Mouse (Mus musculus): ENCODE results near the gene Slc22a5.
"Not testable (repeated sequence)": the region's sequence is repeated elsewhere in the genome, so short reads cannot be mapped to it uniquely, and the experiment has no call there.

Gene Slc22a5

GRCm38 (mm10) chr11:53891505-53892451 lies at the start of gene Slc22a5:
Gene Slc22a5, minus strand, starts transcription at chr11:53891660.
- DNase-seq (ENCODE audit: extremely low spot score): peak; percentile 99

DNA sequence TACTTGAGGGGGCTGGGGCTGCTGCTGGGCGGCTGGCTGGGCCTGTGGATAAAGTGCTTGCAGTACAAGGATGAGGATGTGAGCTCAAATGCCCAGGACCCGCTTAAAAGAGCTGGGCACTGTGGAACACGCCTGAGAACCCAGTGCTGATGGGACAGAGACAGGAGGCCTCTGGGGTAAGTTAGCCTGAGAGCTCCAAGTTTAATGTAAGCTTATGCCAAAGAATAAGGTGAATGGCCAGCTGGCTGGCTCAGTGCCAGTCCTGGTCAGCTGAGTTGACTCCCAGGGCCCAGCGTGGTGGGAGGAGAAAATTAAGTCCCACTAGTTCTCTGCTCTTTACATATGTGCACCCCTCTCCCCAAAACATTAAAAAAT lies 40.5 kb upstream of the Slc22a5 start:
- not testable (repeated sequence) for DNase-seq (ENCODE audit: extremely low spot score)

DNA sequence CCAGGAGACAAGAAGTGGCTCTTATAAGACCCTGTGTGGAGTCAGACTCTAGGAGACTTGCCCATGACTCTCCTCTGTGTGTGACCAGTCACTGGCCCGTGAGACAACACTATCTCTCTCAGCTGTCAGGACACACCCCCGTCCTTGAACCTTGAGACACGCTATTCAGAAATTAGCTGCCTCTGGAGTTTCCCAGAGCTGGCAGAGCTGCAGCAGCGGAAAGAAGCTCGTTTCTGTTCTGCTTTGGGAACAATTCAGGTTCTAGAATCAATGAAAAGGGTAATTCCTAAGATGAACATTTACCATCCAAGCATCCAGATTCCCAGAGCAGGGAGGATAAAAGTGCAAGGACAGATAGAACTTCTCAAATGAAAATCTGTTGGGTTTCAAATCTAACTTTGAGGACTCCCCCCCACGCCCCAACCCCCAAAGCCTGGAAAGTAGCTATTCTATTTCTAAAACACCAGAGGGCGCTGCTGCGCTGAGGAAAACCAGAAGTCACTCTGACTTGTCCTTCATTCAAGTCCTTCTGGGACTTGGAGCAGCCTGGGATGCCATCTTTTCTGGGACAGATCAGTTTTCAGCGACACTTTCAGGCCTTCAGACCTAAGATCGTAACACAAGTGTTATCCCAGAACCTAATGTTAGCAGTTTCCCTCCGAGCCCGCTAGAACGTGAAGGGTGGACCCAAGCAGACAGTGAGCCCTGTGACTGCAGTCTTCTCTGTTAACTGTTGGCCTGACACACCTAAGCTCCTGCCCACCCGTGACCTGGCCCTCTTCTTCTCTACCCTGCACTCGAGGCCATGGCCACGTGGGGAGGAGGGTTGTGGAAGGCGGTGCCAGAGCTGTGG lies 39.9 kb upstream of the Slc22a5 start:
- peak; percentile 61 for DNase-seq (ENCODE audit: extremely low spot score)

DNA sequence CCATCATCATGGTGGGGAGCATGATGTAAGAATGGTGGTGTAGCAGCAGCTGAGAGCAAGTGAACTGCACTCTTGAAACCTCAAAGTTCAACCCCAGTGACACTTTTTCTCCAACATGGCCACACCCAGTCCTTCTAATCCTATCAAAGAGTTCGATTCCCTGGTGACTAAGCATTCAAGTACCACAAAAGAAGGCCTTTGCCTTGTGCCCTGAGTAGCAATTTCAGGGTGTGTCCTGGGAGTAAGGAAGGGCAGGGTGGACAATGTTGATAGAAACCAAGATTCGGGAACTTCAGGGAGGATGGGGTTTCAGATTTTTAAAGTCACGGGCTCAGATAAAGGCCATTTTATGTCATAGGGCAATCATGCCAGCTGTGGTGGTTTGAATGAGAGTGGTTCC lies 38.3 kb upstream of the Slc22a5 start:
- no peak for DNase-seq (ENCODE audit: extremely low spot score)

DNA sequence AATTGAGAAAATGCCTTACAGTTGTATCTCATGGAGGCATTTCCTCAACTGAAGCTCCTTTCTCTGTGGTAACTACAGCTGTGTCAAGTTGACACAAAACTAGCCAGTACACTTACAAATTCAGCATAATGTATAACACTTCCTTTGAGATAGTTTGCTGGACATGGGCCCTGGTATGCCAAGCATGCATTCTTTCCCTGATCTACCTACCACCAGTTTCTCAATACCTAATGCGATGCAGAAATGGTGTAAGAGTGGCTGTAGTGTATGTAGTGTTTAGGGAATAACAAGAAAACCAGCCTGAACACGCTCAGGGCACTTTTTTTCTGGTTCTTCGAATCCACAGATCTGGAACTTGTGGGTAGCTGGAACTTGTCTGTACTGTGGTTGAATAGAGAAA lies 37.1 kb upstream of the Slc22a5 start:
- no peak for DNase-seq (ENCODE audit: extremely low spot score)

- DNase-seq (ENCODE audit: extremely low spot score): no peak
Observed at GRCm38 (mm10) chr11:53926303-53926702, 34.8 kb upstream of the Slc22a5 start.

- no peak for DNase-seq (ENCODE audit: extremely low spot score)
Observed at GRCm38 (mm10) chr11:53918851-53919250, 27.4 kb upstream of the Slc22a5 start.

DNA sequence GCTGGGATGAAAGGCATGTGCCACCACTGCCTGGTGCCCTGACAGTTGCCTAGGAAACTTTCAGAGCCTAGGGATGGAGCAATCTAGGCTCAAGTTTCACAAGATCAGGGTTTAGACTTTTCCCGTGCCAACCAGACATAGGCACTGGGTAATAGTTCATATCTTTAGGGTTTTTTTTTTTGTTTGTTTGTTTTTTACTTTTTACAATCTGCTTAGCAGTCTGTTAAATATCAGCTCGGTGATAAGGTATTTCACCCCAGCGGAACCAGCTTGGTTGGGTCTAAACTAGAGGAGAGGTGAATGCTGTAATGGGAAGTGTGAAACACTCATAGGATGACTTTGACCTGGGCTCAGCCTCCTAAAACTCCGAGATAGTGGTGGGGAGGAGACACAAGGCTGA lies 19.6 kb upstream of the Slc22a5 start:
- DNase-seq (ENCODE audit: extremely low spot score): no peak

DNA sequence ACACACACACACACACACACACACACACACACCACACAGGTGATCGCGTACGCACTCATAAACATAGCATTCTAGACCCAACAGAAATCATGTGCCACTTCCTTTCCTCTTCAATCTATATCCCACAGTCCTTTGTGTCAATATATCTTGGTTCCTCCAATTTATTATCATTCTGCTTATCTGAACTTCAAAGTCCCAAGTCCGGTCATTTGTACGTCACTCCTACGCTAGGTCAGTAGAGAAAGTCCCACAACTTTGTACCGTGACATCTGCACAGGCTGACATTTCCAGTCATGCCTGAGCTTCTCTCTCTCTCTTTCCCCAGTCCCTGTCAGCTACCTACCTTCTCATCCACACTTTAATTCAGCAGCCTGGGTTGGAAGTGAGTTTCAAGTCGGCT lies 17.2 kb upstream of the Slc22a5 start:
- no peak for DNase-seq (ENCODE audit: extremely low spot score)

GRCm38 (mm10) chr11:53904534-53904925 lies 13.1 kb upstream of the Slc22a5 start:
- no peak for DNase-seq (ENCODE audit: extremely low spot score)

- DNase-seq (ENCODE audit: extremely low spot score): peak; percentile 58
Observed at GRCm38 (mm10) chr11:53903781-53904533, 12.5 kb upstream of the Slc22a5 start.

GRCm38 (mm10) chr11:53902741-53903140 lies 11.3 kb upstream of the Slc22a5 start:
- no peak for DNase-seq (ENCODE audit: extremely low spot score)

DNA sequence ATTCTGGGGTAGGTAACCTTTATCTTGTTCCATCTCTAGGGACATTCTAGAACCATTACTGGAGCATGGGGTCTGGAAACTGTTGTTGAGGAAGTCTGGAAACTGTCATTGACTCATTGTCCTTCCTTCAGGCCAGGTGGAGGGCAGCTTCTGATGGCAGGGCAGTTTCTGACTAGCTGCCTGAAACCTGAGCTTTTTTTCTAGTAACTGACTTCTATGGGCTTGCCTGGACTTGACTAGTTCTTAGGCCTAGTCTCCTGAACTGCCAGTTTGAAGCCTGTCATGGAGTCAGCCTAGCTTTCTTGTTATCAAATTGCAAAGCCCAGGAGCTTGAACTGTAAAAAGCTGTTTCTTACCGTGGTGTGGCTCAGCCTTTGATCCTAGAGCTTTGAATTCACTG lies 9.5 kb upstream of the Slc22a5 start:
- no peak for DNase-seq (ENCODE audit: extremely low spot score)

DNA sequence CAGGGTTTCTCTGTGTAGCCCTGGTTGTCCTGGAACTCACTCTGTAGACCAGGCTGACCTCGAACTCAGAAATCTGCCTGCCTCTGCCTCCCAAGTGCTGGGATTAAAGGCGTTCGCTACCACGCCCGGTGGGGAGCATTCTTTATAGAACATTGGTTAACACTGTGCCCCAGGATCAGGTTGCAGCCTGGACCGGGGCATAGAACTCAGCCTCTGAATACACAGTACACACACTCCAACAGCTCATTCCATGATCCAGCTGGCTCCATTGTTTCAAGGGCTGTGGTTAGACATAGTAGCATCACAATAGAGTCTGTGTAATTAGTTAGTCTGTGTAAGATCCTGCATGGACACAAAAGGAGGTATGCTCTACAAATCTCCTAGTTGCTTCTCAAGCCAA lies 8.5 kb upstream of the Slc22a5 start:
- no peak for DNase-seq (ENCODE audit: extremely low spot score)

DNA sequence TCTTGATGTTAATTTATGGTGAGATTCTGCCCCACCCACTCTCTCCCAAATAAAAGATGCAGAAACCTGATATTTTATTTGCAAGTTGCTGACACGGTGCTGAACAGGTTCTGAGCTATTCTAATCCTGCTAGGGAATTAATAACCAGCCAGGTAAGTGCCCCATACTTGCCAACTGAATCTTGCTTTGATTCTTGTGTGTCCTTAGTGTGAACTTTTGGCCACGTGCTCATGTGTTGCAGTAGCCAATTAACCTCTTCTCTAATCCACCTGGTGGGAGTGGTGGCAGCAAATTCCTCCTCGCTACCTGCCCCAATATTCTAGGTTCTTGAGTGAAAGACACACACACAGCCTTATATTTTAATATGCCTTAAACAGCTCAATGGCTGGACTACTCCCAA lies 7.5 kb upstream of the Slc22a5 start:
- DNase-seq (ENCODE audit: extremely low spot score): no peak

DNA sequence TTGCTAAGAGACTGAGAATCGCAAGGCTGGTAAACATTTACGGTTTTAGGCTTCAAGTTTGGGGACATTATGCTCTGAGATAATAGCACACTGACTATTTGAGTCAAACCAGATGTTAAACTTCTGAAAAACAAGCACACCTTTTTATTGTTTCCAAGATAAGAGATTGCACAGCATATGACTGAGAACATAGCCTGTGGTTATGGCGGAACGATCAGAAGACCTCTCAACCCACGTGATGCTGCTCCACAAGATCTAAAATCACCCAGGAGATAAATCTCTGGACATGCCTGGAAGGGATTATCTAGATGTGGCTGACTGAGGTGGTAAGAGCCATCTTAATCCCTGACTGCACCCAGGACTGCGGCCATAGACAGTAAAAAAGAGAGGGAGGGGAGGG lies 5.5 kb upstream of the Slc22a5 start:
- no peak for DNase-seq (ENCODE audit: extremely low spot score)

DNA sequence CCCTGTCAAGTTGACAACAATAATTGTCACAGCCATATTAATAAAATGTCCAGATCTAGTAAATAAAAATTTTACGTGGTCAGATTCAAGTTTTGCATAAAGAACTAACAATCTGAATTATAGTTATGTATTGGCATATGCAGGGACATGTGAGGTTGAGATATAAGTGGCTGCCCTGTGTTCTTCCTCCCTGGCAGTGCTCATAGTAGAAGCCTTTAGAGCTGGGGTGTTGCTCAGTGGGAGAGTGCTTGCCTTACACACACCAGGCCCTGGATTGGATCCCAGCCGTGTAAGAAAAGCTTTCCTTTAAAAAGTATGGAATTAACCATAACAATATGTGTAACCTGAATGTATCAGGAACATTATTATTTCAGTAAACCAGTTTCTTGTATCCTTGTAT lies 2.0 kb upstream of the Slc22a5 start:
- DNase-seq (ENCODE audit: extremely low spot score): no peak

GRCm38 (mm10) chr11:53892716-53893416 lies 1.4 kb upstream of the Slc22a5 start:
- no peak for DNase-seq (ENCODE audit: extremely low spot score)

GRCm38 (mm10) chr11:53890906-53891504 lies 455 bp downstream of the Slc22a5 start:
- no peak for DNase-seq (ENCODE audit: extremely low spot score)

DNA sequence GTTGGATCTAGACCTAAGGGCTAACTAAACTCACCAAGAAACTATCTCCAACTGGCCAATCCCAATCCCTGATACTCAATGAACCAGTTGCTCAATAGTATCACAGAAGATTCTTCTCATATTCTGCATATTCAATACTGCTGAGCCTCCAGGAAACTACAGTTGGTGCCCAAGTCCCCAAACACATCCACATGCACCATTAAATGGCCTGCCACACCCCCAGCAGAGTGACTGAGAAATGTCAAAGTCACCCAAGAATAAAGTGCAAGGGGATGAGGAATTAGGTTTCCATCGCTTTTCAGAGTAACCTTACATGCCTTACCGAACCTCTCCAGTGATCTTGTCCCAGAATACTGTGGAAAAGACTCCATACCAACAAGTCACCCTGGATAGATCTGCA lies 1.2 kb downstream of the Slc22a5 start:
- DNase-seq (ENCODE audit: extremely low spot score): no peak

GRCm38 (mm10) chr11:53889091-53889645 lies 2.3 kb downstream of the Slc22a5 start:
- DNase-seq (ENCODE audit: extremely low spot score): no peak
